Mouse (Mus musculus): ENCODE results near the gene Setx.

The Setx gene

GRCm38 (mm10) chr2:29217897-29218296 lies 93.9 kb downstream of the Setx start:
- no peak for DNase-seq (ENCODE audit: low read depth)

- DNase-seq (ENCODE audit: low read depth) = no peak
Measured at GRCm38 (mm10) chr2:29218831-29219230, 94.8 kb downstream of the Setx start.

GRCm38 (mm10) chr2:29222302-29222701 lies 98.3 kb downstream of the Setx start:
- DNase-seq (ENCODE audit: low read depth) = no peak

GRCm38 (mm10) chr2:29223591-29224262 lies 99.7 kb downstream of the Setx start:
- no peak for DNase-seq (ENCODE audit: low read depth)

- no peak for DNase-seq (ENCODE audit: low read depth)
Measured at GRCm38 (mm10) chr2:29226671-29227070, 102.7 kb downstream of the Setx start.

- no peak for DNase-seq (ENCODE audit: low read depth)
Measured at GRCm38 (mm10) chr2:29230191-29230835, 106.3 kb downstream of the Setx start.

Data from naive thymus-derived CD4-positive, alpha-beta T cell, adult 2 months (primary cell).